Mouse (Mus musculus): ENCODE measurements around the gene Inhbe.
A peak's percentile ranks its signal among the peaks of the same experiment; 100 is the strongest.

Inhbe gene

GRCm38 (mm10) chr10:127340577-127341359 is 13.4 kb downstream of the Inhbe start:
- peaks cover 54% of the 10 kb centered on the region for H3K4me1 ChIP-seq (replicated peaks; ENCODE audit: low read depth, low read length)
- H3K36me3 ChIP-seq (ENCODE audit: insufficient read depth, low read length): peaks cover 26% of the 10 kb centered on the region
- H3K27me3 ChIP-seq (ENCODE audit: insufficient read depth, low read length): no peaks in the 10 kb centered on the region
- no peaks in the 10 kb centered on the region for H3K9me3 ChIP-seq (ENCODE audit: low read length)
- TF ChIP-seq NANOG (IDR thresholded peaks at IDR 0.05; ENCODE audit: borderline replicate concordance, low read length): peak; percentile 63; the same call in 1 of the 2 replicates
- no peak for TF ChIP-seq CTCF (conservative IDR thresholded peaks at IDR 0.05; ENCODE audit: low read length)
- H3K4me3 ChIP-seq (replicated peaks; ENCODE audit: low read length): peak overlapping the region; percentile 88

GRCm38 (mm10) chr10:127339683-127340576 is 14.3 kb downstream of the Inhbe start:
- Histone ChIP-seq H3K4me1 (replicated peaks; ENCODE audit: low read depth, low read length) (peaks cover 62% of the 10 kb centered on the region), H3K27me3 (ENCODE audit: insufficient read depth, low read length) (no peaks in the 10 kb centered on the region), H3K4me3 (replicated peaks; ENCODE audit: low read length) (peak overlapping the region; percentile 88), H3K9me3 (ENCODE audit: low read length) (no peaks in the 10 kb centered on the region), H3K36me3 (ENCODE audit: insufficient read depth, low read length) (peaks cover 34% of the 10 kb centered on the region)
- TF ChIP-seq POU5F1 (IDR thresholded peaks at IDR 0.05; ENCODE audit: borderline replicate concordance, low read length) (no peak), NANOG (IDR thresholded peaks at IDR 0.05; ENCODE audit: borderline replicate concordance, low read length) (no peak), CTCF (conservative IDR thresholded peaks at IDR 0.05; ENCODE audit: low read length) (no peak)

GRCm38 (mm10) chr10:127338930-127339682 is 15.1 kb downstream of the Inhbe start:
- Histone ChIP-seq H3K4me3 (replicated peaks; ENCODE audit: low read length) (peak overlapping the region; percentile 88), H3K4me1 (replicated peaks; ENCODE audit: low read depth, low read length) (peaks cover 70% of the 10 kb centered on the region), H3K27me3 (ENCODE audit: insufficient read depth, low read length) (no peaks in the 10 kb centered on the region), H3K36me3 (ENCODE audit: insufficient read depth, low read length) (peaks cover 42% of the 10 kb centered on the region), H3K9me3 (ENCODE audit: low read length) (no peaks in the 10 kb centered on the region)
- TF ChIP-seq CTCF (conservative IDR thresholded peaks at IDR 0.05; ENCODE audit: low read length): peak; percentile 89
- TF ChIP-seq POU5F1 (IDR thresholded peaks at IDR 0.05; ENCODE audit: borderline replicate concordance, low read length): no peak

GRCm38 (mm10) chr10:127337536-127338099 is 16.6 kb downstream of the Inhbe start:
- Histone ChIP-seq H3K36me3 (ENCODE audit: insufficient read depth, low read length) (peaks cover 57% of the 10 kb centered on the region), H3K9me3 (ENCODE audit: low read length) (no peaks in the 10 kb centered on the region), H3K4me3 (replicated peaks; ENCODE audit: low read length) (peak overlapping the region; percentile 75), H3K27me3 (ENCODE audit: insufficient read depth, low read length) (no peaks in the 10 kb centered on the region), H3K4me1 (replicated peaks; ENCODE audit: low read depth, low read length) (peaks cover 74% of the 10 kb centered on the region)
- no peak for TF ChIP-seq POU5F1 (IDR thresholded peaks at IDR 0.05; ENCODE audit: borderline replicate concordance, low read length)
- TF ChIP-seq NANOG (IDR thresholded peaks at IDR 0.05; ENCODE audit: borderline replicate concordance, low read length): no peak

- Histone ChIP-seq H3K36me3 (ENCODE audit: insufficient read depth, low read length) (peaks cover 63% of the 10 kb centered on the region), H3K27me3 (ENCODE audit: insufficient read depth, low read length) (no peaks in the 10 kb centered on the region), H3K4me3 (replicated peaks; ENCODE audit: low read length) (peak overlapping the region; percentile 75), H3K9me3 (ENCODE audit: low read length) (no peaks in the 10 kb centered on the region), H3K4me1 (replicated peaks; ENCODE audit: low read depth, low read length) (peaks cover 73% of the 10 kb centered on the region)
- TF ChIP-seq NANOG (IDR thresholded peaks at IDR 0.05; ENCODE audit: borderline replicate concordance, low read length) (no peak), POU5F1 (IDR thresholded peaks at IDR 0.05; ENCODE audit: borderline replicate concordance, low read length) (no peak), CTCF (conservative IDR thresholded peaks at IDR 0.05; ENCODE audit: low read length) (no peak)
Observed at GRCm38 (mm10) chr10:127336952-127337351, 17.3 kb downstream of the Inhbe start.

- no peaks in the 10 kb centered on the region for H3K9me3 ChIP-seq (ENCODE audit: low read length)
- TF ChIP-seq NANOG (IDR thresholded peaks at IDR 0.05; ENCODE audit: borderline replicate concordance, low read length) (no peak), POU5F1 (IDR thresholded peaks at IDR 0.05; ENCODE audit: borderline replicate concordance, low read length) (no peak), CTCF (conservative IDR thresholded peaks at IDR 0.05; ENCODE audit: low read length) (no peak)
- peak overlapping the region; percentile 75; the same call in 1 of the 2 replicates for H3K4me3 ChIP-seq (replicated peaks; ENCODE audit: low read length)
- H3K27me3 ChIP-seq (ENCODE audit: insufficient read depth, low read length): no peaks in the 10 kb centered on the region
- H3K36me3 ChIP-seq (ENCODE audit: insufficient read depth, low read length): peaks cover 79% of the 10 kb centered on the region
- peaks cover 80% of the 10 kb centered on the region for H3K4me1 ChIP-seq (replicated peaks; ENCODE audit: low read depth, low read length)
Observed at GRCm38 (mm10) chr10:127335271-127335670, 18.9 kb downstream of the Inhbe start.

GRCm38 (mm10) chr10:127333152-127333551 is 21.1 kb downstream of the Inhbe start:
- H3K4me1 ChIP-seq (replicated peaks; ENCODE audit: low read depth, low read length): peaks cover 93% of the 10 kb centered on the region
- no peaks in the 10 kb centered on the region for H3K27me3 ChIP-seq (ENCODE audit: insufficient read depth, low read length)
- H3K36me3 ChIP-seq (ENCODE audit: insufficient read depth, low read length): peaks cover 95% of the 10 kb centered on the region
- H3K9me3 ChIP-seq (ENCODE audit: low read length): no peaks in the 10 kb centered on the region
- peak overlapping the region; percentile 51 for H3K4me3 ChIP-seq (replicated peaks; ENCODE audit: low read length)
- no peak for TF ChIP-seq POU5F1 (IDR thresholded peaks at IDR 0.05; ENCODE audit: borderline replicate concordance, low read length)
- TF ChIP-seq CTCF (conservative IDR thresholded peaks at IDR 0.05; ENCODE audit: low read length): peak; percentile 32; the same call in 1 of the 2 replicates
- no peak for TF ChIP-seq NANOG (IDR thresholded peaks at IDR 0.05; ENCODE audit: borderline replicate concordance, low read length)

Measured in E14TG2a.4 (cell line).